Mouse (Mus musculus): Measurements from ENCODE around the gene Catsperg1. TPM values are rescaled to one million over a fixed set of nuclear protein-coding genes. Genes with fewer than 3 reads are reported as not detected.
"Not testable (repeated sequence)": the region's sequence is repeated elsewhere in the genome, so short reads cannot be mapped to it uniquely, and the experiment has no call there.

Gene Catsperg1
- total RNA-seq, 2 experiments from 2014 or later, result 0.66 to 0.90 TPM

GRCm38 (mm10) chr7:29231517-29231916, 17.7 kb upstream of the Catsperg1 start:
- no peak for DNase-seq (ENCODE audit: low spot score in 2 of 2)

GRCm38 (mm10) chr7:29230560-29230959, 16.7 kb upstream of the Catsperg1 start:
- DNase-seq (ENCODE audit: low spot score in 2 of 2), result no peak

GRCm38 (mm10) chr7:29228202-29228601, 14.4 kb upstream of the Catsperg1 start:
- no peak for DNase-seq (ENCODE audit: low spot score in 2 of 2)

GRCm38 (mm10) chr7:29225520-29225919, 11.7 kb upstream of the Catsperg1 start:
- no peak for DNase-seq (ENCODE audit: low spot score in 2 of 2)

- DNase-seq (ENCODE audit: low spot score in 2 of 2), result no peak
These were observed 11.0 kb upstream of the Catsperg1 start for GRCm38 (mm10) chr7:29224756-29225394.

GRCm38 (mm10) chr7:29214846-29215245, 1.0 kb upstream of the Catsperg1 start:
- no peak for DNase-seq (ENCODE audit: low spot score in 2 of 2)

- DNase-seq (ENCODE audit: low spot score in 2 of 2), result no peak
These were observed 401 bp upstream of the Catsperg1 start for GRCm38 (mm10) chr7:29214236-29214635.

- not testable (repeated sequence) for DNase-seq (ENCODE audit: low spot score in 2 of 2)
These were observed 867 bp downstream of the Catsperg1 start for GRCm38 (mm10) chr7:29212775-29213560.

GRCm38 (mm10) chr7:29212199-29212765, 1.6 kb downstream of the Catsperg1 start:
- DNase-seq (ENCODE audit: low spot score in 2 of 2), result no peak

- peak; percentile 76 to 77 for DNase-seq (ENCODE audit: low spot score in 2 of 2)
These were observed 2.2 kb downstream of the Catsperg1 start for GRCm38 (mm10) chr7:29211415-29212198.

GRCm38 (mm10) chr7:29211013-29211412, 2.8 kb downstream of the Catsperg1 start:
- DNase-seq (ENCODE audit: low spot score in 2 of 2), result peak in 1 of 2 experiments; percentile 30

GRCm38 (mm10) chr7:29202577-29202976, 11.3 kb downstream of the Catsperg1 start:
- no peak for DNase-seq (ENCODE audit: low spot score in 2 of 2)

GRCm38 (mm10) chr7:29194230-29194629, 19.6 kb downstream of the Catsperg1 start:
- DNase-seq (ENCODE audit: low spot score in 2 of 2), result not testable (repeated sequence)

- DNase-seq (ENCODE audit: low spot score in 2 of 2), result not testable (repeated sequence)
These were observed 32.5 kb downstream of the Catsperg1 start for GRCm38 (mm10) chr7:29181323-29181722.

GRCm38 (mm10) chr7:29180854-29181236, 33.0 kb downstream of the Catsperg1 start:
- DNase-seq (ENCODE audit: low spot score in 2 of 2), result no peak

- DNase-seq (ENCODE audit: low spot score in 2 of 2), result peak; percentile 92
These were observed 33.6 kb downstream of the Catsperg1 start, which contains the start of gene Psmd8 for GRCm38 (mm10) chr7:29180077-29180853. TSS of gene Psmd8 (minus strand) at chr7:29180701.

- DNase-seq (ENCODE audit: low spot score in 2 of 2), result no peak
These were observed 34.5 kb downstream of the Catsperg1 start for GRCm38 (mm10) chr7:29179323-29179722.

- DNase-seq (ENCODE audit: low spot score in 2 of 2), result no peak
These were observed 35.7 kb downstream of the Catsperg1 start for GRCm38 (mm10) chr7:29178106-29178505.

- DNase-seq (ENCODE audit: low spot score in 2 of 2), result no peak
These were observed 41.3 kb downstream of the Catsperg1 start for GRCm38 (mm10) chr7:29172390-29173016.

GRCm38 (mm10) chr7:29171562-29172097, 42.2 kb downstream of the Catsperg1 start:
- DNase-seq (ENCODE audit: low spot score in 2 of 2), result peak in 1 of 2 experiments; percentile 16

Data from adrenal gland, adult 18-20 months (tissue).